Mouse (Mus musculus) limb, embryonic 14.5 days (tissue): ENCODE results near the gene Myh9. TPM values are rescaled to one million over a fixed set of nuclear protein-coding genes. Genes with fewer than 3 reads are reported as not detected.
A peak's percentile ranks its signal among the peaks of the same experiment; 100 is the strongest.

Experiments
- ATAC-seq: fragments of 200-750 bp; cut with Nextera tagmentation; 2 replicates; pipeline ENCODE4 v1.8.0; 2017; ENCODE audit warnings: low read depth, moderate number of reproducible peaks, moderate TSS enrichment; ENCODE audit not compliant: low FRiP score
- DNase-seq: peaks from one replicate; pipeline ENCODE4 v3.0.0-alpha.2; 2015; ENCODE audit warnings: low spot score
- H3K27ac ChIP-seq: fragments of 300-500 bp; sonication (generic); replicated peaks from 2 replicates; pipeline ENCODE4 v1.5.1; 2014; ENCODE audit warnings: low read depth, mild to moderate bottlenecking, low read length, moderate library complexity, mixed read lengths
- H3K27me3 ChIP-seq: fragments of 300-500 bp; sonication (generic); 2 replicates; pipeline ENCODE4 v1.6.1; 2014; ENCODE audit warnings: low read length, mixed read lengths; ENCODE audit not compliant: control insufficient read depth, insufficient read depth
- H3K36me3 ChIP-seq: fragments of 300-500 bp; sonication (generic); 2 replicates; pipeline ENCODE4 v1.6.1; 2014; ENCODE audit warnings: mild to moderate bottlenecking, low read length, moderate library complexity, mixed read lengths; ENCODE audit not compliant: control insufficient read depth, insufficient read depth
- H3K4me1 ChIP-seq: fragments of 300-500 bp; sonication (generic); 2 replicates; pipeline ENCODE4 v1.6.1; 2014; ENCODE audit warnings: antibody characterized with exemption, low read length, mixed read lengths; ENCODE audit not compliant: control insufficient read depth, insufficient read depth
- H3K4me2 ChIP-seq: fragments of 300-500 bp; sonication (generic); replicated peaks from 2 replicates; pipeline ENCODE4 v1.6.1; 2014; ENCODE audit warnings: low read depth, mild to moderate bottlenecking, low read length, moderate library complexity; ENCODE audit not compliant: severe bottlenecking
- H3K4me3 ChIP-seq: fragments of 300-500 bp; sonication (generic); replicated peaks from 2 replicates; pipeline ENCODE4 v1.5.1; 2014; ENCODE audit warnings: low read length
- H3K9ac ChIP-seq: fragments of 300-500 bp; sonication (generic); 2 replicates; pipeline ENCODE4 v1.6.1; 2014; ENCODE audit warnings: mild to moderate bottlenecking, low read depth, low read length, moderate library complexity; ENCODE audit not compliant: severe bottlenecking
- H3K9me3 ChIP-seq: fragments of 300-500 bp; sonication (generic); 2 replicates; pipeline ENCODE4 v1.6.1; 2016; ENCODE audit warnings: low read length; ENCODE audit not compliant: control insufficient read depth
- POLR2A ChIP-seq: fragments of 200-500 bp; IDR thresholded peaks from 2 replicates; pipeline ENCODE4 v1.8.0; 2012; ENCODE audit warnings: inconsistent platforms, mild to moderate bottlenecking, moderate library complexity, borderline replicate concordance; ENCODE audit not compliant: insufficient read depth, insufficient read length; ENCODE audit errors: extremely low read depth
- WGBS: fragments of 180-500 bp; shearing (Covaris S2); extraction: QIAGEN DNeasy Blood & Tissue Kit; methylation state at CpG from one replicate; pipeline ENCODE4 v1.1.7; 2014; 5-methylcytosine and 5-hydroxymethylcytosine counted together
- polyA plus RNA-seq, 2 experiments: library from polyadenylated mRNA; depleted of rRNA in 1 of 2; stranded (reverse) in 1 of 2; unstranded in 1 of 2; fragments of >200 nt; fragmentation: Nextera tagmentation in 1 of 2; extraction: Ambion mirVana in 1 of 2; gene quantifications; 2 replicates each; pipeline versions ENCODE4 v1.2.1 to v1.2.3; 2012 to 2014

Gene Myh9
- polyA plus RNA-seq, 2 experiments: 46.7 to 53.2 TPM

DNA sequence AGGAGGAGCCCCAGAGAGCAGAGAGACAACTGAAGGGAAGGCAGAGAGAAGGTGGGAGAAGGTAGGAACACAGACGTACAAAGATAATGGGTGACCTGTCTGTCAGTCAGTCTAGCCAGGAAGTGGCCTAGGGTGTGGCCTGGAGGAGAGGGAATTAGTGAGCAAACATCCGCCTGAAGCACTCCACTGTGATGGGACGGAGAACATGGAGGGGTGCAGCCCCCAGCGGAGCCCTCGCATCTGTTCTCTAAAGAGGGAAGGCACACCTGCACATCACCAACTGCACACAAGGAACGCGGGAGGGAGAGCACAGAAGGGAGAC is 34.8 kb downstream of the Myh9 start:
- WGBS: 84% methylated on average over 7 of the region's 7 CpGs
- Histone ChIP-seq H3K4me2 (no peak overlapping the region), H3K27me3 (no peaks in the 10 kb centered on the region), H3K4me3 (no peak overlapping the region), H3K9ac (no peak overlapping the region), H3K36me3 (peaks cover 60% of the 10 kb centered on the region), H3K9me3 (no peaks in the 10 kb centered on the region), H3K27ac (no peak overlapping the region), H3K4me1 (peaks cover 11% of the 10 kb centered on the region)
- ATAC-seq (no peak), DNase-seq (no peak)
- TF ChIP-seq POLR2A: no peak

GRCm38 (mm10) chr15:77806565-77807263 is 35.3 kb downstream of the Myh9 start:
- WGBS: 83% methylated on average over 13 of the region's 13 CpGs
- DNase-seq (no peak), ATAC-seq (no peak)
- peaks cover 11% of the 10 kb centered on the region for H3K4me1 ChIP-seq
- no peaks in the 10 kb centered on the region for H3K27me3 ChIP-seq
- no peak for TF ChIP-seq POLR2A
- H3K4me2 ChIP-seq: no peak overlapping the region
- no peak overlapping the region for H3K4me3 ChIP-seq
- H3K27ac ChIP-seq: no peak overlapping the region
- H3K9me3 ChIP-seq: no peaks in the 10 kb centered on the region
- no peak overlapping the region for H3K9ac ChIP-seq
- peaks cover 60% of the 10 kb centered on the region for H3K36me3 ChIP-seq

DNA sequence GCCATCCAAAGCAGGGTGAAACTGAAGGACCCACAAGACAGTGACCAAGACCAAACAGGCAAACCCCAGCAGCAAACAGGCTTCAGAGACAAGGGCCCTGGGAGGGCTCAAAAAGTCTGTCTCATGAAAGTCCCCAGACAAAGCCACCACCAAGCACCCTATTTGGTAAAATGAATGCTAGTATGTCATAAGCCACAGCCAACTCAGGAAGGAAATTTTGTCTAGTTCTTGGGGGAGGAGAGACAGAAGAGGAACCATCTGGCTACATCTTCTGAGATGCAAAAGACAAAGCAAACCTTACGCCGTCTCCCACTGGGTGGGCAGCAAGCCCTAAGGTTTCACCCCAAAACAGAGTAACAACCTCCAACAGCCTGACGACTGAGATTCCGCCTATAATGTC is 36.3 kb downstream of the Myh9 start:
- no peak for TF ChIP-seq POLR2A
- ATAC-seq (no peak), DNase-seq (no peak)
- 87% methylated on average over 4 of the region's 4 CpGs for WGBS
- H3K27ac ChIP-seq: no peak overlapping the region
- H3K27me3 ChIP-seq: no peaks in the 10 kb centered on the region
- H3K9ac ChIP-seq: no peak overlapping the region
- no peak overlapping the region for H3K4me3 ChIP-seq
- peaks cover 13% of the 10 kb centered on the region for H3K4me1 ChIP-seq
- H3K9me3 ChIP-seq: no peaks in the 10 kb centered on the region
- no peak overlapping the region for H3K4me2 ChIP-seq
- H3K36me3 ChIP-seq: peaks cover 59% of the 10 kb centered on the region

GRCm38 (mm10) chr15:77804949-77805348 is 37.0 kb downstream of the Myh9 start:
- TF ChIP-seq POLR2A: no peak
- no peak for DNase-seq
- Histone ChIP-seq H3K4me1 (peaks cover 20% of the 10 kb centered on the region), H3K27me3 (no peaks in the 10 kb centered on the region), H3K36me3 (peaks cover 62% of the 10 kb centered on the region), H3K9me3 (no peaks in the 10 kb centered on the region), H3K4me2 (no peak overlapping the region), H3K4me3 (no peak overlapping the region), H3K9ac (no peak overlapping the region), H3K27ac (0 out of 2 replicates have a peak overlapping the region, but pooled peaks have one; percentile 19)
- no peak for ATAC-seq
- WGBS: 75% methylated on average over 7 of the region's 9 CpGs

DNA sequence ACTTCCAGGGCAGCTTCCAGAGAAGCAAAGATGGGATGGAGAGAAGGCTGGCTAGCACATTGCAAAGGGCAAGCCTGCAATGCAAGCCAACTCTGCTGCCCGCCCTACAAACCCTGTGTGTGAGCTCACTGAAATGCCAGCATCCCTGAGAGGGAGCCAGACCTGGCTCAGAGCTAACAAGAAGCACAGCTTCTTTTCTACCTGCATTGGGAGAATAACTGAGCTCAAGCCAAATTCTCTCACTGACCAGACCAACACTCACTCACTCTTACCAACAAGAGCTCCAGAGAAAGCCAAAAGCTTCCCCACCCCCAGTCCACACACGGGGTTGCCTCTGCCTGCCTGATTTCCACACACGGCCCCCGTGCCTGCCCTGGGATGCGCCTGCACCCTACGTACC is 37.5 kb downstream of the Myh9 start:
- 82% methylated on average over 6 of the region's 6 CpGs for WGBS
- DNase-seq (no peak), ATAC-seq (no peak)
- no peak for TF ChIP-seq POLR2A
- H3K27me3 ChIP-seq: no peaks in the 10 kb centered on the region
- H3K27ac ChIP-seq: 0 out of 2 replicates have a peak overlapping the region, but pooled peaks have one; percentile 19
- H3K4me3 ChIP-seq: no peak overlapping the region
- peaks cover 62% of the 10 kb centered on the region for H3K36me3 ChIP-seq
- H3K9me3 ChIP-seq: no peaks in the 10 kb centered on the region
- peaks cover 21% of the 10 kb centered on the region for H3K4me1 ChIP-seq
- H3K9ac ChIP-seq: no peak overlapping the region
- H3K4me2 ChIP-seq: no peak overlapping the region
